Comparison of ENCODE assay signal across 11 mouse cellular contexts in genomic region chr19:45446631-45447030, GRCm38 (mm10).
DNase-seq lines count a peak whose midpoint lies in the region; ATAC-seq and TF ChIP-seq lines count a peak whose summit lies in the region.
"Had no signal": no experiment of that assay in that cellular context is flagged by ENCODE, and none has a peak within 500 bp of the region (broad histone marks: within the 10 kb centered on the region; RNA-seq: fewer than 3 reads in every experiment).

No protein-coding gene starts in this region.

- peak overlapping the region; percentile 26; the same call in 1 of the 2 replicates for H3K27ac ChIP-seq in forebrain, embryonic 10.5 days
- H3K27ac ChIP-seq in forebrain, embryonic 11.5 days (ENCODE audit: low read depth, low read length), result no peak overlapping the region
- no peak overlapping the region for H3K27ac ChIP-seq in bone marrow, adult 2 months (ENCODE audit: control insufficient read depth, insufficient read depth, low read depth, low read length, poor library complexity)
- H3K27ac ChIP-seq in hindbrain, embryonic 12.5 days, result peak overlapping the region; percentile 73
- H3K27ac ChIP-seq in liver, postnatal 0 days (ENCODE audit: low read depth), result peak overlapping the region; percentile 90
- H3K27ac ChIP-seq: intestine, embryonic 15.5 days; limb, embryonic 12.5 days; macrophage had no signal

- TF ChIP-seq CTCF in bone marrow, adult 2 months (IDR thresholded peaks at IDR 0.05; ENCODE audit: control insufficient read depth, insufficient read depth, low read length), result no peak
- no peak for TF ChIP-seq CTCF in liver, postnatal 0 days (IDR thresholded peaks at IDR 0.05; ENCODE audit: low read depth)

- H3K4me3 ChIP-seq in forebrain, embryonic 10.5 days, result no peak overlapping the region
- no peak overlapping the region for H3K4me3 ChIP-seq in forebrain, embryonic 11.5 days (ENCODE audit: low read depth, low read length)
- H3K4me3 ChIP-seq in bone marrow, adult 2 months (replicated peaks; ENCODE audit: control insufficient read depth, low read depth, low read length), result peak overlapping the region; percentile 72
- no peak overlapping the region for H3K4me3 ChIP-seq in hindbrain, embryonic 12.5 days
- peak overlapping the region; percentile 51 for H3K4me3 ChIP-seq in liver, postnatal 0 days (ENCODE audit: low read depth, low read length)
- H3K4me3 ChIP-seq: intestine, embryonic 15.5 days; limb, embryonic 12.5 days had no signal

- no peak for TF ChIP-seq POLR2A in bone marrow, adult 2 months (IDR thresholded peaks at IDR 0.05; ENCODE audit: borderline replicate concordance, control insufficient read depth, low read depth, low read length)

- no peak for ATAC-seq in forebrain, embryonic 11.5 days (replicated peaks; ENCODE audit: low FRiP score)
- peak; percentile 77 for ATAC-seq in hindbrain, embryonic 12.5 days (ENCODE audit: low FRiP score)
- ATAC-seq in liver, postnatal 0 days, result no peak
- ATAC-seq: intestine, embryonic 15.5 days had no signal

- no peaks in the 10 kb centered on the region for H3K36me3 ChIP-seq in forebrain, embryonic 10.5 days (replicated peaks)
- no peaks in the 10 kb centered on the region for H3K36me3 ChIP-seq in forebrain, embryonic 11.5 days (ENCODE audit: control insufficient read depth, insufficient read depth, low read length)
- H3K36me3 ChIP-seq in hindbrain, embryonic 12.5 days, result no peaks in the 10 kb centered on the region
- no peaks in the 10 kb centered on the region for H3K36me3 ChIP-seq in liver, postnatal 0 days (replicated peaks; ENCODE audit: insufficient read depth, low read length)
- H3K36me3 ChIP-seq: intestine, embryonic 15.5 days; limb, embryonic 12.5 days had no signal

- DNase-seq in forebrain, embryonic 10.5 days (ENCODE audit: extremely low spot score, low spot score), result no peak
- DNase-seq in forebrain, embryonic 11.5 days (ENCODE audit: low spot score), result no peak
- DNase-seq in liver, postnatal 0 days, result no peak
- DNase-seq in Muller cell, postnatal 12 days (ENCODE audit: inconsistent ontology term), result no peak
- no peak for DNase-seq in adrenal gland, postnatal 36 days
- DNase-seq in frontal cortex, postnatal 36 days (ENCODE audit: low spot score in 2 of 2), result no peak

- WGBS in forebrain, embryonic 10.5 days, result 81% methylated on average over 7 of the region's 7 CpGs
- 52% methylated on average over 7 of the region's 7 CpGs for WGBS in forebrain, embryonic 11.5 days
- 79% methylated on average over 7 of the region's 7 CpGs for WGBS in bone marrow, adult 2 months
- 36% methylated on average over 7 of the region's 7 CpGs for WGBS in hindbrain, embryonic 12.5 days
- WGBS in liver, postnatal 0 days (ENCODE audit: insufficient replicate concordance), result 63% methylated on average over 7 of the region's 7 CpGs

- H3K27me3 ChIP-seq in forebrain, embryonic 10.5 days (ENCODE audit: poor library complexity, severe bottlenecking), result peaks cover 10% of the 10 kb centered on the region
- no peaks in the 10 kb centered on the region for H3K27me3 ChIP-seq in forebrain, embryonic 11.5 days (ENCODE audit: control insufficient read depth, insufficient read depth, low read length)
- H3K27me3 ChIP-seq in hindbrain, embryonic 12.5 days, result peaks cover 7% of the 10 kb centered on the region
- no peaks in the 10 kb centered on the region for H3K27me3 ChIP-seq in liver, postnatal 0 days (ENCODE audit: insufficient read depth, low read length)
- H3K27me3 ChIP-seq: intestine, embryonic 15.5 days; limb, embryonic 12.5 days had no signal

- no peak for TF ChIP-seq EP300 in liver, postnatal 0 days (IDR thresholded peaks at IDR 0.05; ENCODE audit: low read depth)

- H3K9ac ChIP-seq in forebrain, embryonic 11.5 days (ENCODE audit: low read length), result no peak overlapping the region
- no peak overlapping the region for H3K9ac ChIP-seq in hindbrain, embryonic 12.5 days
- H3K9ac ChIP-seq in liver, postnatal 0 days (replicated peaks), result peak overlapping the region; percentile 67
- H3K9ac ChIP-seq: intestine, embryonic 15.5 days; limb, embryonic 12.5 days had no signal

- no peak overlapping the region for H3K4me2 ChIP-seq in forebrain, embryonic 11.5 days (ENCODE audit: low read depth, low read length, severe bottlenecking)
- no peak overlapping the region for H3K4me2 ChIP-seq in hindbrain, embryonic 12.5 days (replicated peaks)
- H3K4me2 ChIP-seq in liver, postnatal 0 days (ENCODE audit: low read depth, low read length), result peak overlapping the region; percentile 70
- H3K4me2 ChIP-seq: intestine, embryonic 15.5 days; limb, embryonic 12.5 days had no signal

- H3K4me1 ChIP-seq in forebrain, embryonic 10.5 days, result peaks cover 20% of the 10 kb centered on the region
- peaks cover 5% of the 10 kb centered on the region; the same call in 1 of the 2 replicates for H3K4me1 ChIP-seq in forebrain, embryonic 11.5 days (replicated peaks; ENCODE audit: control insufficient read depth, insufficient read depth, low read length)
- H3K4me1 ChIP-seq in bone marrow, adult 2 months (ENCODE audit: control insufficient read depth, insufficient read depth, low read length), result no peaks in the 10 kb centered on the region
- H3K4me1 ChIP-seq in hindbrain, embryonic 12.5 days, result peaks cover 26% of the 10 kb centered on the region
- peaks cover 24% of the 10 kb centered on the region for H3K4me1 ChIP-seq in liver, postnatal 0 days (ENCODE audit: insufficient read depth)
- H3K4me1 ChIP-seq: intestine, embryonic 15.5 days; limb, embryonic 12.5 days had no signal

- H3K9me3 ChIP-seq in forebrain, embryonic 10.5 days, result no peaks in the 10 kb centered on the region
- H3K9me3 ChIP-seq in forebrain, embryonic 11.5 days (ENCODE audit: control insufficient read depth, low read length), result no peaks in the 10 kb centered on the region
- H3K9me3 ChIP-seq in hindbrain, embryonic 12.5 days (replicated peaks), result no peaks in the 10 kb centered on the region
- no peaks in the 10 kb centered on the region for H3K9me3 ChIP-seq in liver, postnatal 0 days (ENCODE audit: low read length)
- H3K9me3 ChIP-seq: intestine, embryonic 15.5 days; limb, embryonic 12.5 days had no signal

Comparison
In these comparisons a context has a peak if more than half of its experiments do, and no peak if none do; other contexts are left out.
1. H3K27ac ChIP-seq: peak in forebrain, embryonic 10.5 days (single experiment), hindbrain, embryonic 12.5 days (single experiment) and liver, postnatal 0 days (single experiment); none in forebrain, embryonic 11.5 days (single experiment) and bone marrow, adult 2 months (single experiment).
2. H3K4me3 ChIP-seq: peak in bone marrow, adult 2 months (single experiment) and liver, postnatal 0 days (single experiment); none in forebrain, embryonic 10.5 days (single experiment), forebrain, embryonic 11.5 days (single experiment) and hindbrain, embryonic 12.5 days (single experiment).